Mouse (Mus musculus) neural tube, embryonic 14.5 days (tissue): ENCODE data around the gene Ero1l. TPM values are rescaled to one million over a fixed set of nuclear protein-coding genes. Genes with fewer than 3 reads are reported as not detected.
A peak's percentile ranks its signal among the peaks of the same experiment; 100 is the strongest.

Source experiments
- ATAC-seq: fragments of 200-750 bp; cut with Nextera tagmentation; 2 replicates; pipeline ENCODE4 v1.8.0; 2017; ENCODE audit warnings: low read depth, mild to moderate bottlenecking, moderate TSS enrichment, moderate library complexity
- H3K27ac ChIP-seq: fragments of 300-500 bp; sonication (generic); 2 replicates; pipeline ENCODE4 v1.5.1; 2014; ENCODE audit warnings: low read depth, mild to moderate bottlenecking, control low read depth, low read length, moderate library complexity, mixed read lengths
- H3K27me3 ChIP-seq: fragments of 300-500 bp; sonication (generic); 2 replicates; pipeline ENCODE4 v1.6.1; 2014; ENCODE audit warnings: low read length; ENCODE audit not compliant: control insufficient read depth, insufficient read depth
- H3K36me3 ChIP-seq: fragments of 300-500 bp; sonication (generic); 2 replicates; pipeline ENCODE4 v1.6.1; 2014; ENCODE audit warnings: low read length, mixed read lengths; ENCODE audit not compliant: control insufficient read depth, insufficient read depth
- H3K4me1 ChIP-seq: fragments of 300-500 bp; sonication (generic); 2 replicates; pipeline ENCODE4 v1.6.1; 2014; ENCODE audit warnings: low read length; ENCODE audit not compliant: control insufficient read depth, insufficient read depth
- H3K4me2 ChIP-seq: fragments of 300-500 bp; sonication (generic); 2 replicates; pipeline ENCODE4 v1.6.1; 2014; ENCODE audit warnings: mild to moderate bottlenecking, low read depth, low read length, control low read depth
- H3K4me3 ChIP-seq: fragments of 300-500 bp; sonication (generic); 2 replicates; pipeline ENCODE4 v1.5.1; 2014; ENCODE audit warnings: low read depth, low read length, control low read depth, mixed read lengths
- H3K9ac ChIP-seq: fragments of 300-500 bp; sonication (generic); replicated peaks from 2 replicates; pipeline ENCODE4 v1.6.1; 2014; ENCODE audit warnings: low read depth, mild to moderate bottlenecking, control low read depth, low read length, mixed read lengths
- H3K9me3 ChIP-seq: fragments of 300-500 bp; sonication (generic); 2 replicates; pipeline ENCODE4 v1.6.1; 2016; ENCODE audit warnings: low read length; ENCODE audit not compliant: control insufficient read depth
- WGBS: fragments of 180-500 bp; shearing (Covaris S2); extraction: QIAGEN DNeasy Blood & Tissue Kit; methylation state at CpG from one replicate; pipeline ENCODE4 v1.1.7; 2014; 5-methylcytosine and 5-hydroxymethylcytosine counted together
- polyA plus RNA-seq: library from polyadenylated mRNA; unstranded; fragments of >200 nt; fragmentation: Nextera tagmentation; extraction: Ambion mirVana; gene quantifications from 2 replicates; pipeline ENCODE4 v1.2.1, GENCODE M21; 2014

Gene Ero1l
- polyA plus RNA-seq, 1 experiment from 2014 or later, result 21.1 TPM

DNA sequence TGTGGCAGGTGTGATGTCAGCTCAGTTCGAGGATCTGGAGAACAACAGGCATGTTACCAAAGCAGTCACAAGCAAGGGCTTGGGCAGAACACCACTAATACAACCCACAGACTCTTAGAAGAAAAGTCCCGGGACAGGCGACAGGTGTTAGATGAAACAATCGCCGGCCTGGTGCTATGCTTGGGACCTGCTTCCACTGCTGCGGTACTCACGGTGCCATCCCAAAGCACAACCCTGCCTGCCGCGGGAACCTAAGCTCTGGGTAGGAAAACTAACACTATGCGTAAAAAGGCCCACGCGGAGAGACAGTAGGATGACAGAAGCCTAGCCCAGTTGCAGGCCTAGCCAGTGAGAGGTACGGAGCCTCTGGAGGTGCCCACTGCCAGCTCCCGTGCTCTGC lies 8.5 kb downstream of the Ero1l start:
- H3K36me3 ChIP-seq, result no peaks in the 10 kb centered on the region
- no peak overlapping the region for H3K27ac ChIP-seq
- no peaks in the 10 kb centered on the region; the same call in 1 of the 2 replicates for H3K4me1 ChIP-seq
- H3K9me3 ChIP-seq, result no peaks in the 10 kb centered on the region
- ATAC-seq, result no peak
- no peak overlapping the region for H3K4me2 ChIP-seq
- no peak overlapping the region for H3K9ac ChIP-seq
- no peaks in the 10 kb centered on the region for H3K27me3 ChIP-seq
- 95% methylated on average over 14 of the region's 14 CpGs for WGBS
- no peak overlapping the region for H3K4me3 ChIP-seq

- no peak for ATAC-seq
- H3K9me3 ChIP-seq, result no peaks in the 10 kb centered on the region
- H3K27me3 ChIP-seq, result no peaks in the 10 kb centered on the region
- no peak overlapping the region for H3K27ac ChIP-seq
- H3K36me3 ChIP-seq, result no peaks in the 10 kb centered on the region
- H3K4me2 ChIP-seq, result no peak overlapping the region
- no peak overlapping the region for H3K9ac ChIP-seq
- H3K4me3 ChIP-seq, result no peak overlapping the region
- no peaks in the 10 kb centered on the region for H3K4me1 ChIP-seq
- 93% methylated on average over 13 of the region's 13 CpGs for WGBS
Observed at GRCm38 (mm10) chr14:45309646-45310045, 8.9 kb downstream of the Ero1l start.

DNA sequence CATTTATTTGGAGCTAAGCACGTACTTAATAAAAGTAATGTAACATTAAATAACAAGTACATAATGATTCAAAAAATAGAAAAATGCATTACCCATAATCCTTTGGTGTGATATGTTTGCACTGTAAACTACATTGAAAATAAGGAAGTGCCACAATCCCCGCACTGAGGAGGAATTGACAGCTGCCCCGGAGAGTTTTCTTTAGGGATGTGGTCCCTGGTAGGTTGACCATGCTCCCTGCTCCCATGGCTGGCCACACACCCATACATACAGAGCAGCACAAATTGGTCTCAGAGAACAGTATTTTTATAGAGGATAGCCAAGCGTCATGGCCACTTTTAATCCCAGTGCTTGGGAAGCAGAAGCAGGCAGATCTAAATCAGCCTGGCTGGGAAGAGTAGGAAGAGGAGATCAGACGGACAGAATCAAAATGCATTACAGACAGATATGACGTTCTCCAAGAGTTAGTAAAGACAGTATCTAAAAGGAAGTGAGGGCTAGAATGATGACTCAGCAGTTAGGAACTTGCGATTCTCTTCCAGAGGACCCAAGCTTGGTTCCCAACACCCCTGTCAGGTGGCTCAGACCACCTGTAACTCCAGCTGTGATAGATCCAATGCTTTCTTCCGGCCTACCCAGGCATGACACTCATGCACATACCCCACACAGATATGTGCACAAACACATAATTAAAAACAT lies 10.8 kb downstream of the Ero1l start:
- Histone ChIP-seq H3K9me3 (no peaks in the 10 kb centered on the region), H3K4me2 (no peak overlapping the region), H3K9ac (no peak overlapping the region), H3K4me3 (no peak overlapping the region), H3K27ac (no peak overlapping the region), H3K27me3 (no peaks in the 10 kb centered on the region), H3K36me3 (no peaks in the 10 kb centered on the region; the same call in 1 of the 2 replicates), H3K4me1 (no peaks in the 10 kb centered on the region)
- 94% methylated on average over 8 of the region's 8 CpGs for WGBS
- no peak for ATAC-seq

DNA sequence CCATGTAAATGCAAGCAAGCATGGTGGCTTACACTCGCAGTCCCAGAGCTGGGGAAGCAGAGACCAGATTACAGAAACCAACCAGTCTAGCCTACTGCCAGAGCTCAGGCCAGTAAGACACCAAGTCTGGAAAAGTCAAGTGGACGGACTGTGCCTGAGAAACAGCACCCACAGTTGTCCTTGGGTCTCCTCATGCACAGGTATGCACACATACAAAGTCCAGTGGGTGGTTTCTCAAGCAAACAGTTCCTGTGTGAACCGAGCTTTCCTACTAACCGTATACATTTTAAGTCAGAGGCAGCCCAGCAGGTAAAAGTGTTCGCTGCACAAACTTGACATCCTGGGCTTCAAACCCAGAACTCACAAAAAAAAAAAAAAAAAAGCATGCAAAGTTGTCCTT lies 12.7 kb downstream of the Ero1l start:
- no peak for ATAC-seq
- Histone ChIP-seq H3K27me3 (no peaks in the 10 kb centered on the region), H3K4me3 (no peak overlapping the region)

GRCm38 (mm10) chr14:45304389-45304788 lies 14.2 kb downstream of the Ero1l start:
- Histone ChIP-seq H3K4me2 (no peak overlapping the region), H3K9me3 (no peaks in the 10 kb centered on the region), H3K4me3 (no peak overlapping the region), H3K27ac (no peak overlapping the region), H3K9ac (no peak overlapping the region), H3K27me3 (no peaks in the 10 kb centered on the region), H3K36me3 (peaks cover 19% of the 10 kb centered on the region; the same call in 1 of the 2 replicates), H3K4me1 (no peaks in the 10 kb centered on the region)
- 65% methylated on average over 4 of the region's 4 CpGs for WGBS
- ATAC-seq, result no peak

More for the DNA sequence above, 12.7 kb downstream of the Ero1l start:
- no peak overlapping the region for H3K27ac ChIP-seq
- no peak overlapping the region for H3K9ac ChIP-seq
- no peaks in the 10 kb centered on the region for H3K9me3 ChIP-seq
- no peaks in the 10 kb centered on the region for H3K4me1 ChIP-seq
- no peak overlapping the region for H3K4me2 ChIP-seq
- H3K36me3 ChIP-seq, result peaks cover 7% of the 10 kb centered on the region; the same call in 1 of the 2 replicates
- WGBS, result 93% methylated on average over 5 of the region's 5 CpGs

DNA sequence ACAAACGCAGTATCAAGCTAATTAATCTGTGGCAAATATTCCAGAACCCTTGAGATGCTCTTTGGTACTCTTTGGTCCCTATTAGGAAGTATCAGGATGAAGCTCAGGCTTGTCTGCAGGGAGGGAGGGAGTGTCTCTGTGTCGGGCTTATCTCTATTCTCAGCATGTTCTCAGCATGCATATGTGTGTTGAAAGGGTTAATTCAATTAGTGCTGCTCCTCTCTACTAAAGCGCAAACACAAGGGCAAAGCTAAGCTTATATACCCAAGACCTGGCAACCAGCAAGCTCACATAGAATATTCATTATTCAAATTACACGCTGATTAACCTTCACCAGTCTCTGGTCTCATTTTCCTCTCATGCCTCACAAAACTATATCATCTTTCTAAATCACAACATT lies 14.6 kb downstream of the Ero1l start:
- Histone ChIP-seq H3K4me2 (no peak overlapping the region), H3K4me3 (no peak overlapping the region), H3K9me3 (no peaks in the 10 kb centered on the region), H3K27ac (no peak overlapping the region), H3K4me1 (no peaks in the 10 kb centered on the region), H3K36me3 (peaks cover 19% of the 10 kb centered on the region; the same call in 1 of the 2 replicates), H3K9ac (no peak overlapping the region), H3K27me3 (no peaks in the 10 kb centered on the region)
- WGBS, result 44% methylated on average over 4 of the region's 4 CpGs
- ATAC-seq, result peak; percentile 58

DNA sequence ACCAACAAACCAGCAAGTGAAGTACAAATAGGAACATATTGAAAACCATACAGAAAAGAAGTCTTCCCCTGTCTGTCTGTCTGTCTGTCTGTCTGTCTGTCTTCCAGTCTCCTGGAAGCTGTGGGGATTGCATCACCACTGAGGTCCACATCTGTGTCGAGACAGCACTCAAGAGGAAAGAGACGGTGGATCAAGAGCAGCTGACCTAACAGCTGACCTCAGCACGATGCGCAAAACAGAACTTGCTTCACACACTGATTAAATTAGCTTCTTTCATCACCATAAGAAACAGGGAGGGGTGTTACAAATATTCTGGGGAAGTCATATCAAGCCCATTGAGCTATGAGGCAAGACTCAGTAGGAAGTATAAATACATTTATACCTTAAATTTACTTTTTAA lies 27.0 kb downstream of the Ero1l start:
- ATAC-seq, result no peak
- Histone ChIP-seq H3K27me3 (no peaks in the 10 kb centered on the region), H3K36me3 (peaks cover 4% of the 10 kb centered on the region; the same call in 1 of the 2 replicates), H3K9me3 (no peaks in the 10 kb centered on the region), H3K27ac (no peak overlapping the region), H3K4me3 (no peak overlapping the region), H3K4me2 (no peak overlapping the region), H3K4me1 (no peaks in the 10 kb centered on the region), H3K9ac (no peak overlapping the region)
- 88% methylated on average over 4 of the region's 4 CpGs for WGBS

GRCm38 (mm10) chr14:45282066-45282465 lies 36.5 kb downstream of the Ero1l start:
- ATAC-seq, result no peak
- H3K9me3 ChIP-seq, result no peaks in the 10 kb centered on the region
- WGBS, result 91% methylated on average over 3 of the region's 3 CpGs
- no peaks in the 10 kb centered on the region for H3K4me1 ChIP-seq
- H3K27ac ChIP-seq, result no peak overlapping the region
- no peak overlapping the region for H3K9ac ChIP-seq
- no peaks in the 10 kb centered on the region for H3K27me3 ChIP-seq
- no peak overlapping the region for H3K4me2 ChIP-seq
- H3K36me3 ChIP-seq, result peaks cover 26% of the 10 kb centered on the region
- no peak overlapping the region for H3K4me3 ChIP-seq

GRCm38 (mm10) chr14:45275816-45276215 lies 42.8 kb downstream of the Ero1l start:
- Histone ChIP-seq H3K9me3 (no peaks in the 10 kb centered on the region), H3K4me2 (no peak overlapping the region), H3K36me3 (peaks cover 20% of the 10 kb centered on the region), H3K4me1 (no peaks in the 10 kb centered on the region), H3K4me3 (no peak overlapping the region), H3K27ac (no peak overlapping the region), H3K27me3 (no peaks in the 10 kb centered on the region), H3K9ac (no peak overlapping the region)
- ATAC-seq, result no peak
- 88% methylated on average over 6 of the region's 6 CpGs for WGBS
